ENCODE assay signal across 19 mouse cellular contexts in genomic region chr2:148292442-148292841, GRCm38 (mm10).
"Had no signal": no experiment of that assay in that cellular context is flagged by ENCODE, and none has a peak within 500 bp of the region (broad histone marks: within the 10 kb centered on the region; RNA-seq: fewer than 3 reads in every experiment).

No protein-coding gene starts in this region.

- H3K4me2 ChIP-seq: heart, embryonic 12.5 days; hindbrain, embryonic 13.5 days; hindbrain, embryonic 15.5 days; kidney, embryonic 15.5 days; limb, embryonic 13.5 days; limb, embryonic 15.5 days had no signal

- DNase-seq: gastrocnemius, postnatal 10 days; kidney, adult 11 months; kidney, adult 2 months; kidney, adult 9 months; kidney, postnatal 14 days; kidney, postnatal 36 days; layer of hippocampus, postnatal 36 days; left cerebral cortex, postnatal 4 days had no signal

- H3K4me3 ChIP-seq: gastrocnemius, adult 2 months; heart, embryonic 10.5 days; heart, embryonic 12.5 days; hindbrain, embryonic 13.5 days; hindbrain, embryonic 15.5 days; kidney, embryonic 15.5 days; limb, embryonic 13.5 days; limb, embryonic 15.5 days had no signal

- ATAC-seq: hindbrain, postnatal 0 days; intestine, embryonic 16.5 days had no signal

- H3K36me3 ChIP-seq: heart, embryonic 10.5 days; heart, embryonic 12.5 days; hindbrain, embryonic 13.5 days; hindbrain, embryonic 15.5 days; kidney, embryonic 15.5 days; limb, embryonic 13.5 days; limb, embryonic 15.5 days had no signal

- H3K27me3 ChIP-seq: heart, embryonic 12.5 days; hindbrain, embryonic 13.5 days; hindbrain, embryonic 15.5 days; kidney, embryonic 15.5 days; limb, embryonic 13.5 days; limb, embryonic 15.5 days had no signal

- H3K27ac ChIP-seq: gastrocnemius, adult 2 months; heart, embryonic 10.5 days; hindbrain, embryonic 13.5 days; hindbrain, embryonic 15.5 days; hindbrain, postnatal 0 days; kidney, embryonic 15.5 days; kidney, postnatal 0 days; limb, embryonic 13.5 days; limb, embryonic 15.5 days had no signal

- H3K9ac ChIP-seq: heart, embryonic 12.5 days; hindbrain, embryonic 13.5 days; hindbrain, embryonic 15.5 days; kidney, embryonic 15.5 days; limb, embryonic 13.5 days; limb, embryonic 15.5 days had no signal

- H3K4me1 ChIP-seq: heart, embryonic 10.5 days; heart, embryonic 12.5 days; hindbrain, embryonic 13.5 days; hindbrain, embryonic 15.5 days; kidney, embryonic 15.5 days; limb, embryonic 13.5 days; limb, embryonic 15.5 days had no signal

- H3K9me3 ChIP-seq: heart, embryonic 10.5 days; hindbrain, embryonic 13.5 days; hindbrain, embryonic 15.5 days; kidney, embryonic 15.5 days; limb, embryonic 13.5 days; limb, embryonic 15.5 days had no signal
